Mouse (Mus musculus): ENCODE data around the gene Paqr4.

DNA sequence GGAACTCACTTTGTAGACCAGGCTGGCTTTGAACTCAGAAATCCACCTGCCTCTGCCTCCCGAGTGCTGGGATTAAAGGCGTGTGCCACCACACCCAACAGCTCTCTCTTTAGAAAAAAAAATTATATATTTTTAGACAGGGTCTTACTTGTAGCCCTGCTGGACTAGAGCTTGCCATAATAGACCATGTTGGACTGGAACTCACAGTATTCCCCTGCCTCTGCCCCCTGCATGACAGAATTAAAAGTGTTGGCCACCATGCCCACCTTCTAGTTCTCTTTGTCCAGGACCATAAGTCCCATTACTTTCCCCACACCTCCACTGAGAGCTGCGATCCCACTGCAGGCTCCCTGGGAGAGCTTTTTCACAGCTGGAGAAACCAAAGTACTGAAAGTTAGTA is 6.8 kb upstream of the Paqr4 start:
- TF ChIP-seq POLR2A (IDR thresholded peaks at IDR 0.05; ENCODE audit: insufficient read depth, low read length): no peak
- no peak for TF ChIP-seq EP300 (IDR thresholded peaks at IDR 0.05; ENCODE audit: insufficient read depth, low read depth, low read length)
